Mouse (Mus musculus): ENCODE measurements at regions not wholly inside any gene's neighbourhood (a gene's known extent, or its start where the extent isn't known, plus 50 kb on each side); places are given as distances from the start of the nearest gene placed in this dataset.

GRCm38 (mm10) chr9:100404426-100404825, 82.2 kb downstream of the Il20rb start:
- no peak for ATAC-seq (replicated peaks; ENCODE audit: insufficient number of reproducible peaks, low FRiP score, low TSS enrichment, poor library complexity, severe bottlenecking)

DNA sequence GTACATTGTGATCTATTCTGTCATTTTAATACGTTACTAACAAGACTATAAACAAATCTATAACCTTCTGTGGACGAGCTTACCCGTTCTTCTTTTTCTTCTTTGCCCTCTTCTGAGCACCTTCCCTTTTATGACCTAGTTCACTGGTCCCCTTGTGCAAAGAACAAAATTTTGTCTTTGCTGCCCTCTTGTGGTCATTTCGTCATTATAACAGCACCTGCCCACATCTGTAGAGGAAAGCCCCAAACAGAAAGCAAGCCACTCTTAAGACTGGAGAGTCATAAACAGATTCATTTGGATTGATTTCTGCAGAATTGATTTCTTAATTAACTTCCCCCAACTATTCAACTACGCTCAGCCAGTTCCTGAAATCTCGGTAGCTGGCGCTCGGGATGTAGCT, 86.2 kb downstream of the Il20rb start:
- peak; percentile 45; the same call in 1 of the 2 replicates for ATAC-seq (replicated peaks; ENCODE audit: insufficient number of reproducible peaks, low FRiP score, low TSS enrichment, poor library complexity, severe bottlenecking)

- no peak for ATAC-seq (replicated peaks; ENCODE audit: insufficient number of reproducible peaks, low FRiP score, low TSS enrichment, poor library complexity, severe bottlenecking)
These were observed 90.2 kb downstream of the Il20rb start for GRCm38 (mm10) chr9:100396340-100396910.

DNA sequence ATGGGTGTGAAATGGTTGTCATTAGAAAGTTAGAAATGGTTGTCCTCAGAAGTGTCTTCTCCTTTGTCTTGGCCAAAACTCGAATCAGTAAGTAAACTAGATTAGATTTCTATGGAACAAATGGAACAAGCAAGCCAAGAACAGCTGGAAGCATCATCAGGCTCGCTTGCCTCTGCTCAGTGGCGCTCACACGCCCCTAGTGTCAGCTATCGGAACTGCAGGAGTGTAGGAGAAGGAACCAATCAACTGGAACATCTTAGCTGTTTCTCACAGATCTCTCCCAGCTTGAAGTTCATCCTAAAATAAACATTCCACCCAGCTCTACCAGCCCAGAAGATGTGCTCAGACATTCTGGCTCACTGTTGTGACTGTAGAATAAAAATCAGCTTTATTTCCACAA, 90.9 kb downstream of the Il20rb start:
- ATAC-seq (replicated peaks; ENCODE audit: insufficient number of reproducible peaks, low FRiP score, low TSS enrichment, poor library complexity, severe bottlenecking) = peak; percentile 62

DNA sequence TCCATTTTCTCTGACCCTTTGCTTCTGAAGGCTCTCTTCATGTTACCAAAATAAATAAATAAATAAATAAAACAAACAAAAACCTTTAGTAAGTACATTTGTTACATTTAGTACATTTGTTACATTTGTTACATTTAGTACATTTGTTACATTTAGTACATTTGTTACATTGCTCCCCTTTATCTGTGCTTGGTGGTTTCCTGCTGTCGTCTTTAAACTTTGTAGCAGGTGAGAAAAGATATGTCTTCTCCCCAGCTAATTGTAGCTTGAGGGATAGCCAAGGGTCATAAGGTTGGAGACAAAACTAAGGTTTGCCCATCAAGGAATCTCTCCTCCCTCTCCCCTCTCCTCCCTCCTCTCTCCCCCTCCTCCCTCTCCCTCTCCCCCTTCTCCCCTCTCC, 92.0 kb downstream of the Il20rb start:
- ATAC-seq (replicated peaks; ENCODE audit: insufficient number of reproducible peaks, low FRiP score, low TSS enrichment, poor library complexity, severe bottlenecking) = no peak

- ATAC-seq (replicated peaks; ENCODE audit: insufficient number of reproducible peaks, low FRiP score, low TSS enrichment, poor library complexity, severe bottlenecking) = no peak
These were observed 92.4 kb downstream of the Il20rb start for GRCm38 (mm10) chr9:100394166-100394565.

DNA sequence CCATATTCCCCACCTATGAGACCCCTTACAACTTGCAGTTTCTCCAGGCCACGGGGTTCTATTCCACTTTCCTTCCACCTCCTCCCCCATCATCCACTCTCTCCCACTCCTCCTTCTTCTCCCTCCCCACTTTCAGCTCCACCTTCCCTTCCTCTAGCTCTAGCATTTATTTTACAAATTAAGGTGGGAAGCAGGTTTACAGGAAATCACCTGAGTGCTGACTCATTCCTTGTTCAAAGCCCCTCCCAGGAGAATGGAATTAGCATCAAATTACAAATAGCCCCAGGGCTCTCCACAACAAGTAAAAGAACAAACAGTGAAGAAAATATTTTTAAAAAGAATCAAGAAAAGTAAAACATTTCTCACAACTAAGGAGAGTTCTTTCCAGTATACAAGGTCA, 94.3 kb downstream of the Il20rb start:
- ATAC-seq (replicated peaks; ENCODE audit: insufficient number of reproducible peaks, low FRiP score, low TSS enrichment, poor library complexity, severe bottlenecking) = no peak

- no peak for ATAC-seq (replicated peaks; ENCODE audit: insufficient number of reproducible peaks, low FRiP score, low TSS enrichment, poor library complexity, severe bottlenecking)
These were observed 94.9 kb downstream of the Il20rb start for GRCm38 (mm10) chr9:100391566-100392213.

DNA sequence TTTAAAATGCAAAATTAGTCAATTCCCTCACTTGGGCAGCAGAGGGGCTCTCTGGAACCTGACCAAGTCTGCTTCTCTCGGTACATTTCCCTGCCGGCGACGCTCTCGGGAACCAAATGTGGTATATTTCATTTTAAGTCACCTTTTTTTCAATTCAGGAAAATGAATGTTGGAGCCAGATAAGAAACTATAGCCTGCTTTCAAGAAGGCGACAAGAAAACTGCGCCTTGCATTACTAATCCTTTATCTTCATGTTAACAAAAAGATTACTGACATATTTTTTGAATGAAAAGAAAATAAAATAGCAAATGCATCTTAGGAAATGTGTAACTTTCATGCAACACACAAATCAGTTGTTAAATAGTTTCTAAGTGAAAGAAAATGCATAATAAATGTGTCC, 98.2 kb downstream of the Il20rb start:
- ATAC-seq (replicated peaks; ENCODE audit: insufficient number of reproducible peaks, low FRiP score, low TSS enrichment, poor library complexity, severe bottlenecking) = no peak

- no peak for ATAC-seq (replicated peaks; ENCODE audit: insufficient number of reproducible peaks, low FRiP score, low TSS enrichment, poor library complexity, severe bottlenecking)
These were observed 99.4 kb downstream of the Il20rb start for GRCm38 (mm10) chr9:100387171-100387685.

DNA sequence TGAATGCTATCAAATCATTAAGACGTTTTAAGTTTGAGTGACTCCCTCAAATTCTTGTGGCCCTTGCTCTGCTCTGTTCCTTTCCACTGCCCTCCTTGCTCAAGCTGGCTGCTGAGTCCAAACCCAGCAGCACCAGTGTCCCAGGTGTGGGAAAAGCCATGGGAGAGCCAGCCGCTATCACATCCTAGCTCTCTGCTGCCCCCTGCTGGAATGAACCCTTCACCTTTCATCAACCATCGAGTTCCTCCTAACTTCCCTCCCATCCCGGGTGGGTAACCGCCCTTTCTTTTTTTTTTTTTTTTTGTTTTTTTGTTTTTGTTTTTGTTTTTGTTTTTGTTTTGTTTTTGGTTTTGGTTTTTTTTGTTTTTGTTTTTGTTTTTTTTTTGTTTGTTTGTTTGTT, 104.1 kb downstream of the Il20rb start:
- ATAC-seq (replicated peaks; ENCODE audit: insufficient number of reproducible peaks, low FRiP score, low TSS enrichment, poor library complexity, severe bottlenecking) = no peak

GRCm38 (mm10) chr9:100369921-100370320, 116.7 kb downstream of the Il20rb start:
- ATAC-seq (replicated peaks; ENCODE audit: insufficient number of reproducible peaks, low FRiP score, low TSS enrichment, poor library complexity, severe bottlenecking) = no peak

GRCm38 (mm10) chr9:100366816-100367215, 119.8 kb downstream of the Il20rb start:
- no peak for ATAC-seq (replicated peaks; ENCODE audit: insufficient number of reproducible peaks, low FRiP score, low TSS enrichment, poor library complexity, severe bottlenecking)

GRCm38 (mm10) chr9:100359934-100360716, 126.5 kb downstream of the Il20rb start:
- ATAC-seq (replicated peaks; ENCODE audit: insufficient number of reproducible peaks, low FRiP score, low TSS enrichment, poor library complexity, severe bottlenecking) = no peak

DNA sequence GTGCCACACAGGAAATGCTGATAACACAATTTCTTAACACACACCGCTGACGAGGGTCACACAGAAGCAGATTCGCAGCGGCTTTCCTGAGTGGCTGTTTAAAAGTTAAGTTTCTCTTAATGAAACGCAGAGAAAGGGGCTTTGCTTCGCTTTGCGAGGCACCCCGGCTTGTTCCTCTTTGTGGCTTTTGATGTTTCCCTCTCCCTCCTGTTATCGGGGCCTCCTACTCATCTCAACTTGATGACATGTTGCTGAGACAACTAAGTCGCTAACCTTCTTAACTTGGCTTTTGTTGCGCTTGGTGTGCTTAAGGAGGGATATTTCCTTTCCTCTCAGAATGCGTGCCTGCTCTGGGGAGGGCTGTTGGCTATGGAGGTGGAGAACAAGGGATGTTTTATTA, 129.0 kb downstream of the Il20rb start:
- ATAC-seq (replicated peaks; ENCODE audit: insufficient number of reproducible peaks, low FRiP score, low TSS enrichment, poor library complexity, severe bottlenecking) = no peak

GRCm38 (mm10) chr9:100340796-100341195, 145.8 kb downstream of the Il20rb start:
- no peak for ATAC-seq (replicated peaks; ENCODE audit: insufficient number of reproducible peaks, low FRiP score, low TSS enrichment, poor library complexity, severe bottlenecking)

- ATAC-seq (replicated peaks; ENCODE audit: insufficient number of reproducible peaks, low FRiP score, low TSS enrichment, poor library complexity, severe bottlenecking) = no peak
These were observed 178.8 kb downstream of the Il20rb start for GRCm38 (mm10) chr9:100307765-100308164.

- no peak for ATAC-seq (replicated peaks; ENCODE audit: insufficient number of reproducible peaks, low FRiP score, low TSS enrichment, poor library complexity, severe bottlenecking)
These were observed 179.2 kb downstream of the Il20rb start for GRCm38 (mm10) chr9:100307364-100307763.

DNA sequence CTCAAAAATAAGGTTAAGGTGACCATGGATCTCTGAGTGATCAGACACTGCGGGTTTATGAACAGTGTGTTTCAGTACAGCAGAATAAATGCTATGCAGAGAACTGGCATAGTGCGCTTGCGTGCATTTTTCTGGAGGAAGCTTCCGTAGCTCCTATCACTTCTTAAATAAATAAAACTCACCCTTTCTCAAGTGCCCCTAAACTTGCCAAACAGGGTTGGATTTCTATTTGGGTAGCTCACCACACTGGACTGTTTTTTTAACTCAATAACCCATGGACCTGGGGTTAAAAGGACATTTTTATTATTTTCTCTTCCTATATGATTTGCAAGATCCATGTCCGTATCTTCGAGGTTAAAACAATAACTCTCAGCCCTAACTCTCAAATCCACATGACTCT, 182.8 kb downstream of the Il20rb start:
- no peak for ATAC-seq (replicated peaks; ENCODE audit: insufficient number of reproducible peaks, low FRiP score, low TSS enrichment, poor library complexity, severe bottlenecking)

GRCm38 (mm10) chr9:100301613-100302012, 185.0 kb downstream of the Il20rb start:
- ATAC-seq (replicated peaks; ENCODE audit: insufficient number of reproducible peaks, low FRiP score, low TSS enrichment, poor library complexity, severe bottlenecking) = no peak
